Mouse (Mus musculus) MEL (cell line): Measurements from ENCODE around the gene Mef2d.

Source experiments
- CHD2 ChIP-seq: IDR thresholded peaks from 2 replicates; pipeline ENCODE4 v1.6.1; 2011; ENCODE audit warnings: low read length, improper control_type of control experiment
- CTCF ChIP-seq, 3 experiments: IDR thresholded peaks in 2 of 3; conservative IDR thresholded peaks in 1 of 3; 2 replicates each; pipeline ENCODE4 v1.5.1; 2011 to 2012; ENCODE audit warnings: low read length in 3 of 3, low read depth in 2 of 3, mild to moderate bottlenecking in 2 of 3, improper control_type of control experiment in 1 of 3, inconsistent platforms in 1 of 3, mixed read lengths in 1 of 3, moderate library complexity in 1 of 3; ENCODE audit not compliant: control insufficient read depth in 1 of 3, insufficient read depth in 1 of 3, poor library complexity in 1 of 3, severe bottlenecking in 1 of 3
- ELF1 ChIP-seq: IDR thresholded peaks from 2 replicates; pipeline ENCODE4 v1.6.1; 2014; ENCODE audit warnings: low read depth, mild to moderate bottlenecking, inconsistent platforms, low read length, improper control_type of control experiment, moderate library complexity
- EP300 ChIP-seq, 2 experiments: IDR thresholded peaks; 2 replicates each; pipeline ENCODE4 v1.6.1; 2011; ENCODE audit warnings: improper control_type of control experiment in 2 of 2, low read length in 2 of 2, low read depth in 1 of 2, mild to moderate bottlenecking in 1 of 2
- GATA1 ChIP-seq: IDR thresholded peaks from 2 replicates; pipeline ENCODE4 v1.6.1; 2011; ENCODE audit warnings: low read depth, low read length, improper control_type of control experiment
- HCFC1 ChIP-seq: IDR thresholded peaks from 2 replicates; pipeline ENCODE4 v1.6.1; 2012; ENCODE audit warnings: low read depth, mild to moderate bottlenecking, inconsistent platforms, low read length, improper control_type of control experiment, moderate library complexity
- MAZ ChIP-seq: IDR thresholded peaks from 2 replicates; pipeline ENCODE4 v1.6.1; 2012; ENCODE audit warnings: low read depth, mild to moderate bottlenecking, inconsistent platforms, low read length, improper control_type of control experiment
- NELFE ChIP-seq: IDR thresholded peaks from 2 replicates; pipeline ENCODE4 v1.6.1; 2011; ENCODE audit warnings: low read depth, low read length, improper control_type of control experiment
- NRF1 ChIP-seq: IDR thresholded peaks from 2 replicates; pipeline ENCODE4 v1.6.1; 2014; ENCODE audit warnings: low read depth, mild to moderate bottlenecking, inconsistent platforms, low read length, improper control_type of control experiment, moderate library complexity; ENCODE audit not compliant: poor library complexity, insufficient read depth, severe bottlenecking
- POLR2A ChIP-seq, 2 experiments: IDR thresholded peaks; 2 replicates each; pipeline ENCODE4 v1.6.1; 2011 to 2012; ENCODE audit warnings: low read length in 2 of 2, mild to moderate bottlenecking in 2 of 2, control low read depth in 1 of 2, improper control_type of control experiment in 1 of 2, low read depth in 1 of 2, moderate library complexity in 1 of 2; ENCODE audit not compliant: control insufficient read depth in 1 of 2, insufficient read depth in 1 of 2, poor library complexity in 1 of 2
- POLR2AphosphoS2 ChIP-seq: IDR thresholded peaks from 2 replicates; pipeline ENCODE4 v1.6.1; 2011; ENCODE audit warnings: low read length, improper control_type of control experiment
- SMC3 ChIP-seq: IDR thresholded peaks from 2 replicates; pipeline ENCODE4 v1.6.1; 2011; ENCODE audit warnings: low read depth, low read length, improper control_type of control experiment

DNA sequence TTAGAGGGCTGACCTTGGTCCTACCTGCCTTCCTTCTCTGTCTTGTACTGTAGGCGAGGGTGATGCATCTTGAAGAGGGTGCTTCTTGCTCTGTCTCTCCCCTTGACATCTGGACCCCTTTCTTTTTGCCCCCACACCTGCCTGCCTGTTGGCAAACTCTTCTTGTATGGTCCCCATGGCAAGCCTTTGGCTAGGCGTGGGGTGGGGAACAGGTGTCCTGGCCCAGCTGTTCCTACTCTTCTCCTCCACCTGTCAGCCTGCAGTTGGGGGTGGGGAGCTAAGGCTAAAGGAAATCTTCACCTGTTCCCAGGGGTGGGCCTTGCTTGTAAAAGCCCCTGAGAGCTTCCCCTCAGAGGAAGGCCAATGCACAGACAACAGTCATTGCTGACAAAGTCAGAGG, 5.3 kb downstream of the Mef2d start:
- TF ChIP-seq EP300 (IDR thresholded peaks at IDR 0.05; ENCODE audit: low read depth in 1 of 2, low read length in 2 of 2), result no peak
- no peak for TF ChIP-seq POLR2AphosphoS2
- no peak for TF ChIP-seq NELFE
- no peak for TF ChIP-seq POLR2A (IDR thresholded peaks at IDR 0.05; ENCODE audit: control insufficient read depth in 1 of 2, insufficient read depth in 1 of 2, low read depth in 1 of 2, low read length in 2 of 2, poor library complexity in 1 of 2)
- TF ChIP-seq GATA1, result no peak
- no peak for TF ChIP-seq MAZ
- no peak for TF ChIP-seq CHD2
- no peak for TF ChIP-seq CTCF (IDR thresholded peaks at IDR 0.05 in 2 of 3, conservative IDR thresholded peaks at IDR 0.05 in 1 of 3; ENCODE audit: control insufficient read depth in 1 of 3, insufficient read depth in 1 of 3, low read depth in 2 of 3, low read length in 3 of 3, poor library complexity in 1 of 3, severe bottlenecking in 1 of 3)
- TF ChIP-seq SMC3, result no peak
- TF ChIP-seq NRF1, result no peak
- no peak for TF ChIP-seq ELF1
- TF ChIP-seq HCFC1, result no peak
